Mouse (Mus musculus) embryonic fibroblast, embryonic 13.5 days (primary cell): ENCODE measurements at regions not wholly inside any gene's neighbourhood (a gene's known extent, or its start where the extent isn't known, plus 50 kb on each side); places are given as distances from the start of the nearest gene placed in this dataset.
A peak's percentile ranks its signal among the peaks of the same experiment; 100 is the strongest.

Source experiments
- H3K27ac ChIP-seq: 2 replicates; pipeline ENCODE4 v1.5.1; 2012; ENCODE audit warnings: low read length, control low read depth, inconsistent platforms; ENCODE audit not compliant: insufficient read depth
- H3K4me1 ChIP-seq: 2 replicates; pipeline ENCODE4 v1.6.1; 2011; ENCODE audit warnings: low read length; ENCODE audit not compliant: control insufficient read depth, insufficient read depth
- H3K4me3 ChIP-seq: 2 replicates; pipeline ENCODE4 v1.5.1; 2011; ENCODE audit warnings: mild to moderate bottlenecking, control low read depth, low read length; ENCODE audit not compliant: insufficient read depth
- CTCF ChIP-seq: IDR thresholded peaks from 2 replicates; pipeline ENCODE4 v1.5.1; 2011; ENCODE audit warnings: mild to moderate bottlenecking, control low read depth, low read length, moderate library complexity, borderline replicate concordance; ENCODE audit not compliant: insufficient read depth
- POLR2A ChIP-seq: IDR thresholded peaks from 2 replicates; pipeline ENCODE4 v1.6.1; 2011; ENCODE audit warnings: low read depth, mild to moderate bottlenecking, control low read depth, low read length, moderate library complexity

GRCm38 (mm10) chr4:124110705-124111104 is 192.9 kb upstream of the 4930535I16Rik start:
- Histone ChIP-seq H3K4me1 (no peaks in the 10 kb centered on the region), H3K27ac (no peak overlapping the region), H3K4me3 (no peak overlapping the region)
- TF ChIP-seq POLR2A (no peak), CTCF (no peak)

- Histone ChIP-seq H3K27ac (no peak overlapping the region), H3K4me3 (no peak overlapping the region), H3K4me1 (no peaks in the 10 kb centered on the region)
- TF ChIP-seq CTCF, result no peak
- TF ChIP-seq POLR2A, result no peak
These were observed 191.5 kb upstream of the 4930535I16Rik start for GRCm38 (mm10) chr4:124109371-124109770.

- TF ChIP-seq POLR2A, result no peak
- 0 out of 2 replicates have a peak, but pooled peaks have one; percentile 9 for TF ChIP-seq CTCF
- Histone ChIP-seq H3K4me3 (no peak overlapping the region), H3K27ac (no peak overlapping the region), H3K4me1 (no peaks in the 10 kb centered on the region; the same call in 1 of the 2 replicates)
These were observed 184.9 kb upstream of the 4930535I16Rik start for GRCm38 (mm10) chr4:124102684-124103083.

- no peak for TF ChIP-seq CTCF
- TF ChIP-seq POLR2A, result no peak
- Histone ChIP-seq H3K4me1 (no peaks in the 10 kb centered on the region), H3K4me3 (no peak overlapping the region), H3K27ac (no peak overlapping the region)
These were observed 169.0 kb upstream of the 4930535I16Rik start for GRCm38 (mm10) chr4:124086801-124087200.

GRCm38 (mm10) chr4:124086254-124086653 is 168.4 kb upstream of the 4930535I16Rik start:
- Histone ChIP-seq H3K4me1 (no peaks in the 10 kb centered on the region), H3K27ac (no peak overlapping the region), H3K4me3 (no peak overlapping the region)
- TF ChIP-seq POLR2A (no peak), CTCF (no peak)

GRCm38 (mm10) chr4:124079603-124080002 is 161.8 kb upstream of the 4930535I16Rik start:
- no peaks in the 10 kb centered on the region for H3K4me1 ChIP-seq
- TF ChIP-seq POLR2A (no peak), CTCF (no peak)
- H3K27ac ChIP-seq, result no peak overlapping the region
- H3K4me3 ChIP-seq, result no peak overlapping the region

- TF ChIP-seq POLR2A (no peak), CTCF (no peak)
- Histone ChIP-seq H3K4me3 (no peak overlapping the region), H3K27ac (no peak overlapping the region), H3K4me1 (no peaks in the 10 kb centered on the region)
These were observed 157.7 kb upstream of the 4930535I16Rik start for GRCm38 (mm10) chr4:124075551-124075950.

GRCm38 (mm10) chr4:124073646-124074045 is 155.8 kb upstream of the 4930535I16Rik start:
- Histone ChIP-seq H3K4me3 (no peak overlapping the region), H3K4me1 (no peaks in the 10 kb centered on the region), H3K27ac (no peak overlapping the region)
- TF ChIP-seq POLR2A (no peak), CTCF (no peak)

- TF ChIP-seq POLR2A (no peak), CTCF (no peak)
- no peaks in the 10 kb centered on the region; the same call in 1 of the 2 replicates for H3K4me1 ChIP-seq
- H3K4me3 ChIP-seq, result no peak overlapping the region
- H3K27ac ChIP-seq, result no peak overlapping the region
These were observed 146.8 kb upstream of the 4930535I16Rik start for GRCm38 (mm10) chr4:124064601-124065000.

- H3K4me3 ChIP-seq, result no peak overlapping the region
- H3K4me1 ChIP-seq, result no peaks in the 10 kb centered on the region; the same call in 1 of the 2 replicates
- TF ChIP-seq CTCF (no peak), POLR2A (no peak)
- H3K27ac ChIP-seq, result no peak overlapping the region
These were observed 145.7 kb upstream of the 4930535I16Rik start for GRCm38 (mm10) chr4:124063269-124064100.
